Mouse (Mus musculus): ENCODE measurements at regions not wholly inside any gene's neighbourhood (a gene's known extent, or its start where the extent isn't known, plus 50 kb on each side); places are given as distances from the start of the nearest gene placed in this dataset.

- TF ChIP-seq CTCF (IDR thresholded peaks at IDR 0.05; ENCODE audit: extremely low read depth, insufficient read depth, insufficient read length, insufficient replicate concordance) (no peak), POLR2A (IDR thresholded peaks at IDR 0.05; ENCODE audit: low read depth, low read length) (no peak)
- Histone ChIP-seq H3K36me3 (ENCODE audit: control insufficient read depth, insufficient read depth, low read length) (no peaks in the 10 kb centered on the region), H3K4me1 (ENCODE audit: control insufficient read depth, insufficient read depth, insufficient read length) (peaks cover 12% of the 10 kb centered on the region; the same call in 1 of the 2 replicates), H3K4me3 (ENCODE audit: extremely low read depth, insufficient read depth, insufficient read length) (no peak overlapping the region), H3K27me3 (ENCODE audit: control insufficient read depth, insufficient read depth, low read length) (no peaks in the 10 kb centered on the region), H3K27ac (ENCODE audit: insufficient read depth, low read length) (no peak overlapping the region)
- no peak for DNase-seq (ENCODE audit: low read depth in 1 of 2, low spot score in 2 of 2)
- WGBS = 90% methylated on average over 3 of the region's 3 CpGs
Measured at GRCm38 (mm10) chr16:30786060-30786459, 186.5 kb downstream of the Fam43a start.

GRCm38 (mm10) chr16:30787351-30787750 lies 187.8 kb downstream of the Fam43a start:
- DNase-seq (ENCODE audit: low read depth in 1 of 2, low spot score in 2 of 2) = no peak
- Histone ChIP-seq H3K27me3 (ENCODE audit: control insufficient read depth, insufficient read depth, low read length) (no peaks in the 10 kb centered on the region), H3K4me3 (ENCODE audit: extremely low read depth, insufficient read depth, insufficient read length) (no peak overlapping the region), H3K27ac (ENCODE audit: insufficient read depth, low read length) (peak overlapping the region; percentile 1; the same call in 1 of the 2 replicates), H3K4me1 (ENCODE audit: control insufficient read depth, insufficient read depth, insufficient read length) (peaks cover 12% of the 10 kb centered on the region; the same call in 1 of the 2 replicates), H3K36me3 (ENCODE audit: control insufficient read depth, insufficient read depth, low read length) (no peaks in the 10 kb centered on the region)
- no peak for TF ChIP-seq CTCF (IDR thresholded peaks at IDR 0.05; ENCODE audit: extremely low read depth, insufficient read depth, insufficient read length, insufficient replicate concordance)
- TF ChIP-seq POLR2A (IDR thresholded peaks at IDR 0.05; ENCODE audit: low read depth, low read length) = no peak
- 80% methylated on average over 1 of the region's 1 CpGs for WGBS

GRCm38 (mm10) chr16:30788321-30788781 lies 188.8 kb downstream of the Fam43a start:
- TF ChIP-seq POLR2A (IDR thresholded peaks at IDR 0.05; ENCODE audit: low read depth, low read length) = no peak
- no peak for TF ChIP-seq CTCF (IDR thresholded peaks at IDR 0.05; ENCODE audit: extremely low read depth, insufficient read depth, insufficient read length, insufficient replicate concordance)
- Histone ChIP-seq H3K27ac (ENCODE audit: insufficient read depth, low read length) (peak overlapping the region; percentile 25; the same call in 1 of the 2 replicates), H3K4me1 (ENCODE audit: control insufficient read depth, insufficient read depth, insufficient read length) (peaks cover 12% of the 10 kb centered on the region; the same call in 1 of the 2 replicates), H3K27me3 (ENCODE audit: control insufficient read depth, insufficient read depth, low read length) (no peaks in the 10 kb centered on the region), H3K36me3 (ENCODE audit: control insufficient read depth, insufficient read depth, low read length) (no peaks in the 10 kb centered on the region), H3K4me3 (ENCODE audit: extremely low read depth, insufficient read depth, insufficient read length) (no peak overlapping the region)
- 65% methylated on average over 11 of the region's 11 CpGs for WGBS
- DNase-seq (ENCODE audit: low read depth in 1 of 2, low spot score in 2 of 2) = no peak

- DNase-seq (ENCODE audit: low read depth in 1 of 2, low spot score in 2 of 2) = no peak
- H3K36me3 ChIP-seq (ENCODE audit: control insufficient read depth, insufficient read depth, low read length) = no peaks in the 10 kb centered on the region
- 74% methylated on average over 15 of the region's 15 CpGs for WGBS
- no peak overlapping the region for H3K4me3 ChIP-seq (ENCODE audit: extremely low read depth, insufficient read depth, insufficient read length)
- H3K27me3 ChIP-seq (ENCODE audit: control insufficient read depth, insufficient read depth, low read length) = no peaks in the 10 kb centered on the region
- TF ChIP-seq POLR2A (IDR thresholded peaks at IDR 0.05; ENCODE audit: low read depth, low read length) (no peak), CTCF (IDR thresholded peaks at IDR 0.05; ENCODE audit: extremely low read depth, insufficient read depth, insufficient read length, insufficient replicate concordance) (no peak)
- peak overlapping the region; percentile 11; the same call in 1 of the 2 replicates for H3K27ac ChIP-seq (ENCODE audit: insufficient read depth, low read length)
- H3K4me1 ChIP-seq (ENCODE audit: control insufficient read depth, insufficient read depth, insufficient read length) = peaks cover 12% of the 10 kb centered on the region; the same call in 1 of the 2 replicates
Measured at GRCm38 (mm10) chr16:30788944-30789781, 189.6 kb downstream of the Fam43a start.

GRCm38 (mm10) chr16:30790036-30790435 lies 190.5 kb downstream of the Fam43a start:
- H3K4me3 ChIP-seq (ENCODE audit: extremely low read depth, insufficient read depth, insufficient read length) = no peak overlapping the region
- H3K27me3 ChIP-seq (ENCODE audit: control insufficient read depth, insufficient read depth, low read length) = no peaks in the 10 kb centered on the region
- H3K4me1 ChIP-seq (ENCODE audit: control insufficient read depth, insufficient read depth, insufficient read length) = peaks cover 12% of the 10 kb centered on the region; the same call in 1 of the 2 replicates
- H3K27ac ChIP-seq (ENCODE audit: insufficient read depth, low read length) = no peak overlapping the region; the same call in 1 of the 2 replicates
- H3K36me3 ChIP-seq (ENCODE audit: control insufficient read depth, insufficient read depth, low read length) = no peaks in the 10 kb centered on the region
- WGBS = 33% methylated on average over 3 of the region's 3 CpGs
- no peak for TF ChIP-seq CTCF (IDR thresholded peaks at IDR 0.05; ENCODE audit: extremely low read depth, insufficient read depth, insufficient read length, insufficient replicate concordance)
- TF ChIP-seq POLR2A (IDR thresholded peaks at IDR 0.05; ENCODE audit: low read depth, low read length) = no peak
- no peak for DNase-seq (ENCODE audit: low read depth in 1 of 2, low spot score in 2 of 2)

GRCm38 (mm10) chr16:30790551-30791001 lies 191.1 kb downstream of the Fam43a start:
- no peak for DNase-seq (ENCODE audit: low read depth in 1 of 2, low spot score in 2 of 2)
- peak overlapping the region; percentile 3; the same call in 1 of the 2 replicates for H3K27ac ChIP-seq (ENCODE audit: insufficient read depth, low read length)

More at GRCm38 (mm10) chr16:30790551-30791001, 191.1 kb downstream of the Fam43a start:
- H3K4me1 ChIP-seq (ENCODE audit: control insufficient read depth, insufficient read depth, insufficient read length) = peaks cover 12% of the 10 kb centered on the region; the same call in 1 of the 2 replicates
- H3K36me3 ChIP-seq (ENCODE audit: control insufficient read depth, insufficient read depth, low read length) = no peaks in the 10 kb centered on the region
- no peak overlapping the region for H3K4me3 ChIP-seq (ENCODE audit: extremely low read depth, insufficient read depth, insufficient read length)
- no peaks in the 10 kb centered on the region for H3K27me3 ChIP-seq (ENCODE audit: control insufficient read depth, insufficient read depth, low read length)
- 59% methylated on average over 4 of the region's 4 CpGs for WGBS
- TF ChIP-seq POLR2A (IDR thresholded peaks at IDR 0.05; ENCODE audit: low read depth, low read length) = no peak
- no peak for TF ChIP-seq CTCF (IDR thresholded peaks at IDR 0.05; ENCODE audit: extremely low read depth, insufficient read depth, insufficient read length, insufficient replicate concordance)

Data from spleen, adult 2 months (tissue).